18 mouse cellular contexts compared by ENCODE assay signal in the genomic region with DNA sequence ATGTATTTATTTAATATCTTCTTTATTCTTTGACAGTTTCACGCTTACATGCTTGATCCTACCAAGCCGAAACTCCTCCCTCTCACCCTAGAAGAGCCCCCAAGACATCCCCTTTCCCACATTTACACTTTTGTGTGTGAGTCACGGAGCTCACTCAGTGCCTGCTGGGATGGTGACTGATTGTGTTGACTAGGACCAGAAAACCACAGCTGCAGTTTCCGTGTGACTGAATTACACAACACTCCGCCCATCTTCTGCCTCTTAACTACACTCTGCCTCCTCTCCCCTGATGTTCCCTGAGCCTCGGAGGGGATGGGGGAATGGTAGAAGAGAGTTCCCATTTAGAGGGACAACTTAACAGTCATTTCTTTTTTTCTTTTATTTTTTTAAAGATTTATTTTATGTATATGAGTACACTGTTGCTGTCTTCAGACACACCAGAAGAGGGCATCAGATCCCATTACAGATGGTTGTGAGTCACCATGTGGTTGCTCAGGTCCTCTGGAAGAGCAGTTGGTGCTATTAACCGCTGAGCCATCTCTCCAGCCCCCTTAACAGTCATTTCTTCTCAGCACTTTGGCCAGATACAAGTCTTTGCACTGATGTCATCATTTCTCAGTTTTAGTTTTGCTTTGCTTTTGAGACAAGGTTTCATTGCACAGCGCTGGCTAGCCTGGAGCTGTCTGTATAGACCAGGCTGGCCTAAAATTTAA. TPM values are rescaled to one million over a fixed set of nuclear protein-coding genes. Genes with fewer than 3 reads are reported as not detected.
A peak's percentile ranks its signal among the peaks of the same experiment; 100 is the strongest.
DNase-seq lines count a peak whose midpoint lies in the region; ATAC-seq lines count a peak whose summit lies in the region.
"Had no signal": no experiment of that assay in that cellular context is flagged by ENCODE, and none has a peak within 500 bp of the region (broad histone marks: within the 10 kb centered on the region; RNA-seq: fewer than 3 reads in every experiment).

No protein-coding gene starts in this region.

- H3K36me3 ChIP-seq in splenic B cell, adult 2 months (ENCODE audit: control insufficient read depth, insufficient read depth, low read length, poor library complexity, severe bottlenecking), result no peaks in the 10 kb centered on the region
- H3K36me3 ChIP-seq: forebrain, embryonic 10.5 days; hindbrain, embryonic 10.5 days; kidney, embryonic 15.5 days; limb, embryonic 12.5 days; midbrain, embryonic 13.5 days; stomach, embryonic 15.5 days had no signal

- DNase-seq in lung, postnatal 25 days (ENCODE audit: low spot score), result peak; percentile 8
- no peak for DNase-seq in lung, postnatal 14 days
- peak; percentile 57 for DNase-seq in NIH3T3 (ENCODE audit: low read depth)
- DNase-seq in splenic B cell, adult 2 months (ENCODE audit: low read depth, low spot score), result peak; percentile 30
- no peak for DNase-seq in urinary bladder, adult 18-20 months (ENCODE audit: low spot score in 2 of 2)
- DNase-seq in right cerebral cortex, postnatal 14 days, result no peak
- DNase-seq in retina, embryonic 14.5 days (ENCODE audit: low spot score), result no peak
- DNase-seq: cerebellum, adult 8-10 months had no signal

- H3K27me3 ChIP-seq in splenic B cell, adult 2 months (ENCODE audit: control insufficient read depth, insufficient read depth, low read length, poor library complexity, severe bottlenecking), result no peaks in the 10 kb centered on the region
- H3K27me3 ChIP-seq: kidney, embryonic 15.5 days; limb, embryonic 12.5 days; midbrain, embryonic 13.5 days; stomach, embryonic 15.5 days had no signal

- peak; percentile 12 to 36; a peak in 1 of 4 replicates for ATAC-seq in hematopoietic stem cell, adult 5-6 weeks (replicated peaks in 1 of 2; ENCODE audit: insufficient read depth in 1 of 2, low FRiP score in 2 of 2, low TSS enrichment in 1 of 2, low read depth in 1 of 2, poor library complexity in 2 of 2, severe bottlenecking in 2 of 2)
- ATAC-seq: lung, postnatal 0 days; midbrain, embryonic 13.5 days had no signal

RNA-seq across cellular contexts. Expression of a gene that starts 13.0 kb away (rescaled TPM):
- total RNA-seq in hematopoietic stem cell, adult 5-6 weeks (2017), result 65.3 and 81.2 TPM in 2 replicates

RNA-seq across cellular contexts. Expression of a gene that starts 41.0 kb away (rescaled TPM):
- not detected in 2 replicates for total RNA-seq in hematopoietic stem cell, adult 5-6 weeks (2017)
- total RNA-seq: adrenal gland, adult 18-20 months; left cerebral cortex, adult 18-20 months had no signal

RNA-seq across cellular contexts. Expression of a gene that starts 57.6 kb away (rescaled TPM):
- 16.6 and 26.0 TPM in 2 replicates for total RNA-seq in hematopoietic stem cell, adult 5-6 weeks (2017)

RNA-seq across cellular contexts. Expression of a gene that starts 57.7 kb away (rescaled TPM):
- 139 and 180 TPM in 2 replicates for total RNA-seq in hematopoietic stem cell, adult 5-6 weeks (2017)

Comparison
In these comparisons a context has a peak if more than half of its experiments do, and no peak if none do; other contexts are left out.
1. DNase-seq: peak in lung, postnatal 25 days (single experiment), NIH3T3 (single experiment) and splenic B cell, adult 2 months (single experiment); none in lung, postnatal 14 days (single experiment), urinary bladder, adult 18-20 months (0 of 2), right cerebral cortex, postnatal 14 days (single experiment) and retina, embryonic 14.5 days (single experiment).